Mouse (Mus musculus) lung, postnatal 0 days (tissue): ENCODE measurements around the gene Taf7l.

ENCODE experiments used
- CTCF ChIP-seq: IDR thresholded peaks from 2 replicates; pipeline ENCODE4 v1.5.1; 2016; ENCODE audit warnings: antibody characterized with exemption, mild to moderate bottlenecking
- EP300 ChIP-seq: IDR thresholded peaks from 2 replicates; pipeline ENCODE4 v1.6.1; 2016; ENCODE audit warnings: antibody characterized with exemption, mild to moderate bottlenecking, control low read depth

DNA sequence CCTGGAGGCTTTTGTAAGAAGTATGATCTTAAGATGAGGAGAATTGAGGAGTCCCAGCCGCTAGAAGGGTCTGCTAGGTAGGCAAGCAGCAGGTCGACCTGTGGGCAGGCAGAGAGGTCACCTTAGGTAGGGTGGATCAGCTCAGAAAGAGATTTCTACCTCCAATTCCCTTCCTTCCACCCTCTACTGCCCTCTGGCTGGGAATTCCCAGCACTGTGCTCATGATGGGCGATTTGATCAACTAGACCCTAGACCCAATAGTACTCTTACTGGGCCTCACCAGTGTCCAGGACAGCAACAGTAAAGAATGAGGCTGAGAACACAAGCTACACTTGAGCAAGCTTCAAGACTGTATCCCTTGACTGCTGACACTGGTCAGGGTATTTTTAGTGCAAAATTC lies 49.0 kb downstream of the Taf7l start:
- no peak; the same call in 1 of the 2 replicates for TF ChIP-seq CTCF
- TF ChIP-seq EP300: no peak
